Mouse (Mus musculus) left cerebral cortex, adult 18-20 months (tissue): ENCODE results near the gene Gmps. TPM values are rescaled to one million over a fixed set of nuclear protein-coding genes. Genes with fewer than 3 reads are reported as not detected.

Source experiments
- DNase-seq, 2 experiments: peaks; one replicate each; pipeline ENCODE4 v3.0.0; 2021 to 2022; ENCODE audit warnings: low spot score in 2 of 2, mixed read lengths in 1 of 2
- total RNA-seq, 2 experiments: library from RNA; stranded (reverse); gene quantifications; 2 replicates each; pipeline ENCODE4 v1.2.3; 2021

The Gmps gene
- total RNA-seq, 2 experiments from 2014 or later = 48.2 to 48.7 TPM

- DNase-seq = peak; percentile 89 to 91
Measured at GRCm38 (mm10) chr3:64039818-64040784, 64.2 kb downstream of the Gmps start.

Other genes with a start within 250 kb of the Gmps start
- 1 to 10 TPM; 4.8 to 7.2 TPM for gene Plch1, start 76.6 kb upstream of the Gmps start, total RNA-seq
- 10 to 100 TPM; 10.3 to 11.7 TPM for gene E130311K13Rik, start 46.6 kb upstream of the Gmps start, total RNA-seq
- gene Slc33a1, start 11.3 kb upstream of the Gmps start, total RNA-seq = 10 to 100 TPM; 28.7 to 28.8 TPM
- gene Vmn2r1, start 105.4 kb downstream of the Gmps start, total RNA-seq = under 1 TPM; 0.33 to 0.58 TPM
- gene Vmn2r2, start 165.8 kb downstream of the Gmps start, total RNA-seq = not detected